Mouse (Mus musculus): ENCODE data around the gene Cars2. TPM values are rescaled to one million over a fixed set of nuclear protein-coding genes. Genes with fewer than 3 reads are reported as not detected.

Cars2 gene
- polyA plus RNA-seq, 1 experiment = 84.8 TPM

GRCm38 (mm10) chr8:11530849-11531248 is 19.7 kb downstream of the Cars2 start:
- H3K27me3 ChIP-seq (ENCODE audit: control insufficient read depth, insufficient read depth, low read length) = no peaks in the 10 kb centered on the region
- 94% methylated on average over 4 of the region's 4 CpGs for WGBS
- H3K36me3 ChIP-seq (ENCODE audit: control insufficient read depth, insufficient read depth, low read length) = peaks cover 16% of the 10 kb centered on the region
- H3K4me3 ChIP-seq (ENCODE audit: control insufficient read depth, insufficient read depth, low read length) = no peak overlapping the region
- DNase-seq = no peak
- H3K27ac ChIP-seq (ENCODE audit: control insufficient read depth, insufficient read depth, low read length) = no peak overlapping the region
- no peak for TF ChIP-seq POLR2A (IDR thresholded peaks at IDR 0.05; ENCODE audit: control insufficient read depth, extremely low read depth, insufficient read depth, low read length, poor library complexity)
- no peak for TF ChIP-seq CTCF (IDR thresholded peaks at IDR 0.05; ENCODE audit: borderline replicate concordance, control insufficient read depth, extremely low read depth, insufficient read depth, low read length, poor library complexity)
- no peaks in the 10 kb centered on the region for H3K4me1 ChIP-seq (replicated peaks; ENCODE audit: control insufficient read depth, insufficient read depth, low read length)

GRCm38 (mm10) chr8:11530155-11530770 is 20.3 kb downstream of the Cars2 start:
- WGBS = 94% methylated on average over 18 of the region's 18 CpGs
- Histone ChIP-seq H3K27me3 (ENCODE audit: control insufficient read depth, insufficient read depth, low read length) (no peaks in the 10 kb centered on the region), H3K27ac (ENCODE audit: control insufficient read depth, insufficient read depth, low read length) (no peak overlapping the region), H3K4me1 (replicated peaks; ENCODE audit: control insufficient read depth, insufficient read depth, low read length) (no peaks in the 10 kb centered on the region), H3K36me3 (ENCODE audit: control insufficient read depth, insufficient read depth, low read length) (peaks cover 16% of the 10 kb centered on the region), H3K4me3 (ENCODE audit: control insufficient read depth, insufficient read depth, low read length) (no peak overlapping the region)
- DNase-seq = no peak
- TF ChIP-seq CTCF (IDR thresholded peaks at IDR 0.05; ENCODE audit: borderline replicate concordance, control insufficient read depth, extremely low read depth, insufficient read depth, low read length, poor library complexity) (no peak), POLR2A (IDR thresholded peaks at IDR 0.05; ENCODE audit: control insufficient read depth, extremely low read depth, insufficient read depth, low read length, poor library complexity) (0 out of 2 replicates have a peak, but pooled peaks have one; percentile 2)

GRCm38 (mm10) chr8:11523331-11523730 is 27.3 kb downstream of the Cars2 start:
- Histone ChIP-seq H3K4me1 (replicated peaks; ENCODE audit: control insufficient read depth, insufficient read depth, low read length) (no peaks in the 10 kb centered on the region), H3K36me3 (ENCODE audit: control insufficient read depth, insufficient read depth, low read length) (no peaks in the 10 kb centered on the region; the same call in 1 of the 2 replicates), H3K27ac (ENCODE audit: control insufficient read depth, insufficient read depth, low read length) (no peak overlapping the region), H3K4me3 (ENCODE audit: control insufficient read depth, insufficient read depth, low read length) (no peak overlapping the region), H3K27me3 (ENCODE audit: control insufficient read depth, insufficient read depth, low read length) (no peaks in the 10 kb centered on the region)
- DNase-seq = no peak
- WGBS = 98% methylated on average over 3 of the region's 3 CpGs
- TF ChIP-seq CTCF (IDR thresholded peaks at IDR 0.05; ENCODE audit: borderline replicate concordance, control insufficient read depth, extremely low read depth, insufficient read depth, low read length, poor library complexity) (no peak), POLR2A (IDR thresholded peaks at IDR 0.05; ENCODE audit: control insufficient read depth, extremely low read depth, insufficient read depth, low read length, poor library complexity) (no peak)

GRCm38 (mm10) chr8:11518676-11519075 is 31.9 kb downstream of the Cars2 start:
- no peaks in the 10 kb centered on the region for H3K4me1 ChIP-seq (replicated peaks; ENCODE audit: control insufficient read depth, insufficient read depth, low read length)
- TF ChIP-seq POLR2A (IDR thresholded peaks at IDR 0.05; ENCODE audit: control insufficient read depth, extremely low read depth, insufficient read depth, low read length, poor library complexity) = no peak
- no peak for TF ChIP-seq CTCF (IDR thresholded peaks at IDR 0.05; ENCODE audit: borderline replicate concordance, control insufficient read depth, extremely low read depth, insufficient read depth, low read length, poor library complexity)
- H3K4me3 ChIP-seq (ENCODE audit: control insufficient read depth, insufficient read depth, low read length) = no peak overlapping the region
- no peak for DNase-seq
- no peak overlapping the region for H3K27ac ChIP-seq (ENCODE audit: control insufficient read depth, insufficient read depth, low read length)
- H3K27me3 ChIP-seq (ENCODE audit: control insufficient read depth, insufficient read depth, low read length) = no peaks in the 10 kb centered on the region
- peaks cover 3% of the 10 kb centered on the region for H3K36me3 ChIP-seq (ENCODE audit: control insufficient read depth, insufficient read depth, low read length)
- 92% methylated on average over 11 of the region's 11 CpGs for WGBS

DNA sequence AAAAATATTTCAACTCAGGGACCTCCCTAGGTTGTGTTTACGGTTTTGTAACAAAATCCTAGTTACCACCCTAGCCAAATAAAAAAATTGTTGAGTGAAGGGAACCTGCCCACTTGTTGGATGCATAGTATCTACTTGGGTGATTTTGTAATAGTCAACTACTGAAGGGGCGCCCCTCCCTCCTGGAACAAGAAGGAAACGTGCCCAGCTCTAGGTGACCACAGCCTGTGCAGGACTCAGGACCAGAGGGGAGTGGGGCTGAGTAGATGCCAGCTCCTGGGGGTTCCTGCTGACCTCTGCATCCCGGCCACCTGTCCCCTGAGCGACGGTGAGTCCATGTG is 32.6 kb downstream of the Cars2 start:
- Histone ChIP-seq H3K4me3 (ENCODE audit: control insufficient read depth, insufficient read depth, low read length) (no peak overlapping the region), H3K27ac (ENCODE audit: control insufficient read depth, insufficient read depth, low read length) (no peak overlapping the region), H3K27me3 (ENCODE audit: control insufficient read depth, insufficient read depth, low read length) (no peaks in the 10 kb centered on the region), H3K4me1 (replicated peaks; ENCODE audit: control insufficient read depth, insufficient read depth, low read length) (no peaks in the 10 kb centered on the region), H3K36me3 (ENCODE audit: control insufficient read depth, insufficient read depth, low read length) (peaks cover 9% of the 10 kb centered on the region)
- TF ChIP-seq CTCF (IDR thresholded peaks at IDR 0.05; ENCODE audit: borderline replicate concordance, control insufficient read depth, extremely low read depth, insufficient read depth, low read length, poor library complexity) (no peak), POLR2A (IDR thresholded peaks at IDR 0.05; ENCODE audit: control insufficient read depth, extremely low read depth, insufficient read depth, low read length, poor library complexity) (no peak)
- no peak for DNase-seq
- 91% methylated on average over 6 of the region's 6 CpGs for WGBS

- TF ChIP-seq CTCF (IDR thresholded peaks at IDR 0.05; ENCODE audit: borderline replicate concordance, control insufficient read depth, extremely low read depth, insufficient read depth, low read length, poor library complexity) (no peak), POLR2A (IDR thresholded peaks at IDR 0.05; ENCODE audit: control insufficient read depth, extremely low read depth, insufficient read depth, low read length, poor library complexity) (no peak)
- Histone ChIP-seq H3K27me3 (ENCODE audit: control insufficient read depth, insufficient read depth, low read length) (no peaks in the 10 kb centered on the region), H3K27ac (ENCODE audit: control insufficient read depth, insufficient read depth, low read length) (no peak overlapping the region), H3K4me1 (replicated peaks; ENCODE audit: control insufficient read depth, insufficient read depth, low read length) (no peaks in the 10 kb centered on the region), H3K4me3 (ENCODE audit: control insufficient read depth, insufficient read depth, low read length) (no peak overlapping the region), H3K36me3 (ENCODE audit: control insufficient read depth, insufficient read depth, low read length) (peaks cover 14% of the 10 kb centered on the region)
- no peak for DNase-seq
- WGBS = 92% methylated on average over 16 of the region's 16 CpGs
These were observed 33.1 kb downstream of the Cars2 start for GRCm38 (mm10) chr8:11517366-11518055.

All from thymus, adult 2 months (tissue).